Mouse (Mus musculus) embryo, embryonic 11 days (tissue): ENCODE results near the gene Pgs1.

Experiments used
- DNase-seq: peaks from one replicate; pipeline ENCODE4 v3.0.0-alpha.2; 2015

Pgs1 gene

GRCm38 (mm10) chr11:117986126-117987031 lies at the start of gene Pgs1:
Gene Pgs1 (plus strand): TSS chr11:117986292.
- DNase-seq = peak; percentile 94

GRCm38 (mm10) chr11:117939004-117939730 lies 46.9 kb upstream of the Pgs1 start:
- no peak for DNase-seq

GRCm38 (mm10) chr11:117939741-117940285 lies 46.3 kb upstream of the Pgs1 start:
- peak; percentile 88 for DNase-seq

GRCm38 (mm10) chr11:117940881-117941280 lies 45.2 kb upstream of the Pgs1 start:
- no peak for DNase-seq

- DNase-seq = no peak
Measured at GRCm38 (mm10) chr11:117941325-117941834, 44.7 kb upstream of the Pgs1 start.

GRCm38 (mm10) chr11:117941848-117942247 lies 44.2 kb upstream of the Pgs1 start:
- DNase-seq = no peak

GRCm38 (mm10) chr11:117946195-117946979 lies 39.7 kb upstream of the Pgs1 start:
- DNase-seq = no peak

GRCm38 (mm10) chr11:117946996-117947419 lies 39.1 kb upstream of the Pgs1 start:
- DNase-seq = no peak

GRCm38 (mm10) chr11:117949392-117950091 lies 36.5 kb upstream of the Pgs1 start:
- DNase-seq = peak; percentile 89

- no peak for DNase-seq
Measured at GRCm38 (mm10) chr11:117951391-117951790, 34.7 kb upstream of the Pgs1 start.

- no peak for DNase-seq
Measured at GRCm38 (mm10) chr11:117952174-117952933, 33.7 kb upstream of the Pgs1 start.

GRCm38 (mm10) chr11:117954094-117954493 lies 32.0 kb upstream of the Pgs1 start:
- DNase-seq = no peak

- DNase-seq = no peak
Measured at GRCm38 (mm10) chr11:117954819-117955218, 31.3 kb upstream of the Pgs1 start.

- no peak for DNase-seq
Measured at GRCm38 (mm10) chr11:117955621-117956020, 30.5 kb upstream of the Pgs1 start.

GRCm38 (mm10) chr11:117958197-117958596 lies 27.9 kb upstream of the Pgs1 start:
- DNase-seq = no peak

- no peak for DNase-seq
Measured at GRCm38 (mm10) chr11:117959166-117959565, 26.9 kb upstream of the Pgs1 start.

GRCm38 (mm10) chr11:117959741-117960381 lies 26.2 kb upstream of the Pgs1 start:
- no peak for DNase-seq

GRCm38 (mm10) chr11:117960601-117961000 lies 25.5 kb upstream of the Pgs1 start:
- DNase-seq = no peak

GRCm38 (mm10) chr11:117962228-117963067 lies 23.6 kb upstream of the Pgs1 start:
- DNase-seq = no peak
